Mouse (Mus musculus): ENCODE measurements around the gene Il15ra. TPM values are rescaled to one million over a fixed set of nuclear protein-coding genes. Genes with fewer than 3 reads are reported as not detected.

Gene Il15ra
- polyA plus RNA-seq, 1 experiment from 2014 or later: 0.60 TPM

DNA sequence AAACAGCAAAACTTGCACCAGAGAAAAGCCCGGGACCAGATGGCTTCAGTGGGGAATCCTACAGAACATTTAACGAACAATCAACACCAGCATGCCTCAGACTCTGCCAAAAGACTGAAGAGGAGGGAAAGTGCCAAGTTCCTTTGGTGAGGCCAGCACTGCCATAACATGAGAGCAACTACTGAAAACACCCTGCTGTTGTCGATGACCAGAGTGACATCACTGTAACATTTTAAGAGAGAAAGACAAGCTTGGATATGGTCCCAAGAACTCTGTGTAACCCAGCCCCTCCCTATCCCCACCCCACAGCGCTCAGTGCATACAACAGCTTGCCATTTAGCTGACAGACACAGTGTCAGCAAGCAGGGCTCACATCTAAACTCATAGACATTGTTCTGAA, 60.6 kb downstream of the Il15ra start:
- H3K36me3 ChIP-seq: peaks cover 74% of the 10 kb centered on the region

DNA sequence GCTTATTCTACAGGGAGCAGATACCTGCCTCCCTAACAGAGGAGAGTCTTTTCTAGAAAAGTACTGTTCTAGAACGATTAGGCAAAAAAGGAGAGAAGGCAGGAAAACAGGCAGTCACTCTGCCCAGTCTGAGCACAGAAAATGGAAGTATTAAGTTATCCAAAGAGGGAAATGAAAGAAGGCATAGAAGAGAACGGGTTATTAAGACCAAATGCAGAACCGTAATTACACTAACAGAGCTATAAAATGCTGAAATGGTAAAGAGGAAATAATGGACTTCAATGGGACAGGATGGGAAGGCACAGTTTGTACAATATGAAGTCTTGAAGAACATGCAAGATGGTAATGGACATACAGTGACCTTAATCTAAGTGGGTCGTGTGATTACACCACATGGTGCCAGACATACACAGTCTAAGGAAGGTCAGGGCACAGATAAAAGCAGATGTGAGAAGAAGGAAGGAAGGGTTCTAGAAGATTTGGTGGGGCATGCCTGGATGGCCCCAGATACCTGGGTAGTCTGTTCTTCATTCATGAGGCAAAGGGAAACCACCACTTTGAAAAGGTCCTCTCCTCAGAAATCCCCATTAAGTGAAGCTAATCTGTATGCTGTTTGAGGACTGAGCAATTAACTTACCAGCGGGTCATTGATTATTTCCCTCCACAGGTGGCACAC, 61.5 kb downstream of the Il15ra start:
- no peak for ATAC-seq (ENCODE audit: insufficient number of reproducible peaks, insufficient read depth, low FRiP score, low TSS enrichment)
- H3K9me3 ChIP-seq: no peaks in the 10 kb centered on the region
- WGBS: 74% methylated on average over 5 of the region's 5 CpGs

More for the DNA sequence above, 60.6 kb downstream of the Il15ra start:
- 95% methylated on average over 4 of the region's 4 CpGs for WGBS
- no peak for ATAC-seq (ENCODE audit: insufficient number of reproducible peaks, insufficient read depth, low FRiP score, low TSS enrichment)
- Histone ChIP-seq H3K4me1 (no peaks in the 10 kb centered on the region), H3K4me2 (replicated peaks) (no peak overlapping the region), H3K9ac (no peak overlapping the region), H3K27me3 (no peaks in the 10 kb centered on the region), H3K27ac (no peak overlapping the region), H3K9me3 (no peaks in the 10 kb centered on the region), H3K4me3 (no peak overlapping the region)

DNA sequence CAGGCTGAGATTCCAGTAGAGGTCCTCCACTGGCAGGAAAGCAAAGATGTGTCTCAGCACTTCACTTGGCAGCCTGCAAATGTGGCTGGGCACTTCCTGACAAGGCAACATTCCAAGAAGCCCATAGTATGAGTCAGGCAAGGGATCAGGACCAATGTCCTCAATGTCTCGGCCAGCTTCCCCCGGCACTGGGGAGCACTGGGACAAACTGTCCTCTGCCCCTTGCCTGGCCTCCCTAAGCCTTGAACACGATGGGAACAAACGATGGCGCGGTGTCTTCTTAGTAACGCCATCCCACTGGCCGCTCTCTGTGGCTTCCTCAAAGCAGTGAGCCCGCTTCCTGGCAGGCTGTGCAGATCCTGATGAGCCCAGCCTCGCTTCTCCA, 62.1 kb downstream of the Il15ra start:
- Histone ChIP-seq H3K4me3 (no peak overlapping the region), H3K27me3 (no peaks in the 10 kb centered on the region), H3K9ac (no peak overlapping the region), H3K4me1 (no peaks in the 10 kb centered on the region), H3K27ac (no peak overlapping the region), H3K9me3 (no peaks in the 10 kb centered on the region), H3K36me3 (peaks cover 59% of the 10 kb centered on the region), H3K4me2 (replicated peaks) (no peak overlapping the region)
- no peak for ATAC-seq (ENCODE audit: insufficient number of reproducible peaks, insufficient read depth, low FRiP score, low TSS enrichment)
- WGBS: 91% methylated on average over 10 of the region's 10 CpGs

More for the DNA sequence above, 61.5 kb downstream of the Il15ra start:
- Histone ChIP-seq H3K27ac (no peak overlapping the region), H3K4me2 (replicated peaks) (no peak overlapping the region), H3K36me3 (peaks cover 64% of the 10 kb centered on the region), H3K27me3 (no peaks in the 10 kb centered on the region), H3K4me1 (no peaks in the 10 kb centered on the region), H3K9ac (no peak overlapping the region), H3K4me3 (no peak overlapping the region)

DNA sequence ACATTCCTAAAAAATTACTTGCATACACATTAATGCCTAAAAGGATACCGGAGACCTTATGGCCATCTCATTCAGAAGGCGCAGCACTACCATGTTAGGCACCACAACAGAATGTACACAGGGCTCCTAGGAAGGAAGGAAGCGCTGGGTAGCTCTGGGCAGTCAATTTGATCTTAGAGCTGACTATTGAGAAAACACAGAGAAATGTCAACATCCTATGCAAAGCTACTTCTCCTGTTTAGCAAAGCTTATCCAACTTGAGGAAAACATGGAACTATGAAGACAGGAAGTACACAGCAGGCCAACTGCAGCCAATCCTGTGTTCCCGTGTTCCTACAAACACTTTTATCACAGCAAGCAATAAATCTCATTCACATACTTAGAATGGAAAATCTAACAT, 66.6 kb downstream of the Il15ra start:
- Histone ChIP-seq H3K4me1 (peaks cover 9% of the 10 kb centered on the region), H3K9ac (no peak overlapping the region), H3K9me3 (no peaks in the 10 kb centered on the region), H3K27ac (no peak overlapping the region), H3K36me3 (peaks cover 19% of the 10 kb centered on the region), H3K4me2 (replicated peaks) (no peak overlapping the region), H3K27me3 (no peaks in the 10 kb centered on the region), H3K4me3 (no peak overlapping the region)
- 88% methylated on average over 4 of the region's 4 CpGs for WGBS
- no peak for ATAC-seq (ENCODE audit: insufficient number of reproducible peaks, insufficient read depth, low FRiP score, low TSS enrichment)

DNA sequence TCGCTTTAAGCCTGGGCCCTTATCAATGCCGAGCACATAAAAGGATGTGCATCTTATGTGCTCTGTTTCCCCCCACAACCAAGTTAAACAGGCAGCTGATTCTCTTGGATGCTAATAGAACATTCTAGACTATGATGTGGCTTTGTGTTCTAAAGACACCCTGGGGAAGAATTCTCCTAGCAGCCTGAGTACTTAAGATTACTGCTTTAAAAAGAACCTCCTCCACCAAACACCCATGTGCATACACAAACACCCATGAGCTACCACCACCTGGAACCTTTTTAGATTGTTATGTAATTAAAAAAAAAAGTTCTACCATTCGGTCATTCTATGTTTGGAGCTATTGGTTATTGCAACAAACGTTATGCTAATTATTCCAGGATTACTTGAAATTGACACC, 67.3 kb downstream of the Il15ra start:
- peaks cover 9% of the 10 kb centered on the region for H3K4me1 ChIP-seq
- no peak overlapping the region for H3K4me3 ChIP-seq
- H3K27ac ChIP-seq: no peak overlapping the region
- no peaks in the 10 kb centered on the region for H3K9me3 ChIP-seq
- H3K36me3 ChIP-seq: peaks cover 12% of the 10 kb centered on the region
- no peak overlapping the region for H3K4me2 ChIP-seq (replicated peaks)
- H3K9ac ChIP-seq: no peak overlapping the region
- ATAC-seq (ENCODE audit: insufficient number of reproducible peaks, insufficient read depth, low FRiP score, low TSS enrichment): no peak
- H3K27me3 ChIP-seq: no peaks in the 10 kb centered on the region
- 75% methylated on average over 4 of the region's 4 CpGs for WGBS

DNA sequence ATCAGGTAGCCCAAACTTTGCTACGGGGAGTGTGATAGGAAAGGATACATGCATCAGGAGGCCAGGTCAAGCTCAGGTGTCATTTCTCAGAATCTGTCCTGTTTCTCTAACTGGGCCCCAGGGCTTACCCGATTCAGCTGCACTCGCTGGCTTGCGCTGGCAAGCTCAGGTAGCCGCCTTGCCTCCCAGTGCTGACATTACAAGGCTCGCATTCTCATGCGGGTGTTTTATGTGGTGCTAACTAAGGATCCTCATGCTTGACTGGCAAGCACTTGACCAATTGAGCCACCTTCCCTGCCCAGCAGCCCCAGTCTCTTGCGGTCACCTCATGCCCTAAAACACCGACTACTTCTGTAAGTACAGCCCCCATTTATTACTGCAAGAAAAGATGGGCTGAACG, 69.3 kb downstream of the Il15ra start:
- no peak overlapping the region for H3K4me2 ChIP-seq (replicated peaks)
- 89% methylated on average over 10 of the region's 10 CpGs for WGBS
- no peak overlapping the region for H3K27ac ChIP-seq

DNA sequence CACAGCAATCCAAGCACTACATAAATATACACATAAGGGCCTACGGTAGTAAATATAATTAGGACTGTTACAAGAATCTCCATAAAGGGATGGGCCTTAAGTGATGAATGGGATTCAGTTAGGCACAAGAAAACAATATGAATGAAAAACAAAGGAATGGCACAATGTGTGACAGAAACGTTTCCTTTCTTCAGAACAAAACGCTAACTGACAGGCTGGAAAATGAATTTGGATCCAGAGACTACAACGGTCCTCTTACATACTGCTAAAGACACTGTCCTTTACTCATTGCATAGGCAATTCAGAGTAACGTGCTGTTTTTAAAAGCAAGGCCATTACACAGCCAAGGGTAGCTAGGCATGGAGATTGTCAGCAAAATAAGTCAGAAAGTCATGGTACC, 70.0 kb downstream of the Il15ra start:
- H3K36me3 ChIP-seq: no peaks in the 10 kb centered on the region
- H3K27me3 ChIP-seq: no peaks in the 10 kb centered on the region
- peaks cover 21% of the 10 kb centered on the region for H3K4me1 ChIP-seq
- H3K4me3 ChIP-seq: no peak overlapping the region
- ATAC-seq (ENCODE audit: insufficient number of reproducible peaks, insufficient read depth, low FRiP score, low TSS enrichment): no peak
- H3K9me3 ChIP-seq: no peaks in the 10 kb centered on the region
- no peak overlapping the region for H3K4me2 ChIP-seq (replicated peaks)
- no peak overlapping the region for H3K9ac ChIP-seq
- 83% methylated on average over 5 of the region's 5 CpGs for WGBS
- no peak overlapping the region for H3K27ac ChIP-seq

More for the DNA sequence above, 69.3 kb downstream of the Il15ra start:
- H3K9ac ChIP-seq: no peak overlapping the region
- peaks cover 4% of the 10 kb centered on the region; the same call in 1 of the 2 replicates for H3K36me3 ChIP-seq
- no peaks in the 10 kb centered on the region for H3K27me3 ChIP-seq
- no peak overlapping the region for H3K4me3 ChIP-seq
- H3K4me1 ChIP-seq: peaks cover 15% of the 10 kb centered on the region
- no peak for ATAC-seq (ENCODE audit: insufficient number of reproducible peaks, insufficient read depth, low FRiP score, low TSS enrichment)
- no peaks in the 10 kb centered on the region for H3K9me3 ChIP-seq

DNA sequence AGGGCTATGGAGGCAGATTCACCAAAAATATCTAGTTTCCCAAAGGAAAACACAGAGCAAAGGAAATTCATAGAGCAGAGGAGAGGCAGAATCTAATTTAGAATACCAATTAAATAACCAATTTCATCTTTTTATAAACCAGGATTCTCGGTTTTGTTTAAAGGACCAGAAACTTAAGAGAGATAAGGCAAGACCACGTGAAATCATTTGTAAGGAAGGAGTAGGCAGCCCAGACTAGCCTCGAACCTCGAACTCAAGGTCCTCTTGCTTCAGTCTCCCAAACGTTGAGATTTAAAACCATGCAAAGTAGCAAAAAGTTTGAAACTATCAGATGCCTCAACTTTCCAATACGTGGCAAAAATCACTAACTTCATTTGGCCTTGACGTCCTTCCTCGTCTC, 71.3 kb downstream of the Il15ra start:
- Histone ChIP-seq H3K4me2 (replicated peaks) (peak overlapping the region; percentile 77), H3K27me3 (no peaks in the 10 kb centered on the region), H3K9me3 (no peaks in the 10 kb centered on the region), H3K4me1 (peaks cover 21% of the 10 kb centered on the region), H3K36me3 (peaks cover 8% of the 10 kb centered on the region), H3K4me3 (peak overlapping the region; percentile 73), H3K27ac (no peak overlapping the region), H3K9ac (peak overlapping the region; percentile 83)
- ATAC-seq (ENCODE audit: insufficient number of reproducible peaks, insufficient read depth, low FRiP score, low TSS enrichment): no peak
- WGBS: 55% methylated on average over 8 of the region's 8 CpGs

DNA sequence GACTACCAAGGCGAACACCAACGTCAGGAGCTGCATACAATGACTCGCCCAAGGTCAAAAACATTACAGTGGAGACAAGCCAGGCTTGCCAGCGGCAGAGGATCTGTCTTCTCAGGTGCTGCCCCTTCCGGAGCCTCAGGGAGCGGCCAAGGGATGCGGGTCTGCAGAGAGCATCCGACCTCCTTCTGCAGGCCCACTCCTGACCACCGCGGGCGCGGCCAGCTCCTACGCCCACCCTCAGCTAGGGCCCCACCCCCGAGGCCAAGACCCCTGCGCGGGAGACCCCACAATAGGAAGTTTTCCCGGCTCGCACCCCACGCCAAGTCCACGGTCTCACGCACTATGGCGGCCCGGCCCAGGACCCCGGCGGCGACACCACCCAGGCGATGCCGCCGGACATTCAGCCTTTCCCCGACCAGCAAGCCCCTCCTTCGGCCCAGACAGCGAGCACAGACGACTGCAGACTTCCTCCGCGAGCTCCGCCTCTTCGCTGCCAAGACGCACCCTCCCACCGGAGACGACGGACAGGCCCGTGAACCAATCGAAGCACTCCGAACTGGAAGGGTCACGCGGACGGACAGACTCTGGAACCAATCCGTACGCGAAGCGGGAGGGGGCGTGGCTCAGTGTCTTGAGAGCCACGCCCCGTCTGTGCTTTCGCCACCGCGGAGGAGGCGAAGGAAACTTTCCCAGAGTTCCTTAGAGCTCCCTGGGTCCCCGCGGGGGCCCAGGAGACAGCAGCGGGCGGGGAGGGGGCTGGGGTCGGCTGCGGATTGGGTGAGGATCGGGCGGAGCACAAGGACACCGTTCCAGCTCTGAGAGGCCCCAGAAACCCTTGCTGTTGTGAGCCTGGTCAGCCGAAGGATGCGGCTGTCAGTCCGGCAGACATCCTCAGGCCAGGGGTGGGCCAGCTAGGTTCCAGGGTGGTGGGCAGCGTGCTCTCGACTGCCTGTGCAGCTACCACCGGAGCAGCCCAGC, 72.3 kb downstream of the Il15ra start, which contains the start of the genes Fbh1 and Ankrd16:
Fbh1 (minus strand) TSS at position 492 of the 978 bp plus-strand sequence.
Ankrd16 (plus strand) TSS at position 786 of the 978 bp plus-strand sequence.
- Histone ChIP-seq H3K4me1 (peaks cover 21% of the 10 kb centered on the region), H3K4me2 (replicated peaks) (peak within 1 kb of the TSS; percentile 77), H3K4me3 (peak within 1 kb of the TSS; percentile 73), H3K9me3 (no peaks in the 10 kb centered on the region), H3K36me3 (peaks cover 17% of the 10 kb centered on the region), H3K9ac (peak within 1 kb of the TSS; percentile 83), H3K27ac (peak within 1 kb of the TSS; percentile 96), H3K27me3 (no peaks in the 10 kb centered on the region)
- peak; percentile 97 for ATAC-seq (ENCODE audit: insufficient number of reproducible peaks, insufficient read depth, low FRiP score, low TSS enrichment)
- under 1% methylated on average over 73 of the region's 73 CpGs for WGBS

DNA sequence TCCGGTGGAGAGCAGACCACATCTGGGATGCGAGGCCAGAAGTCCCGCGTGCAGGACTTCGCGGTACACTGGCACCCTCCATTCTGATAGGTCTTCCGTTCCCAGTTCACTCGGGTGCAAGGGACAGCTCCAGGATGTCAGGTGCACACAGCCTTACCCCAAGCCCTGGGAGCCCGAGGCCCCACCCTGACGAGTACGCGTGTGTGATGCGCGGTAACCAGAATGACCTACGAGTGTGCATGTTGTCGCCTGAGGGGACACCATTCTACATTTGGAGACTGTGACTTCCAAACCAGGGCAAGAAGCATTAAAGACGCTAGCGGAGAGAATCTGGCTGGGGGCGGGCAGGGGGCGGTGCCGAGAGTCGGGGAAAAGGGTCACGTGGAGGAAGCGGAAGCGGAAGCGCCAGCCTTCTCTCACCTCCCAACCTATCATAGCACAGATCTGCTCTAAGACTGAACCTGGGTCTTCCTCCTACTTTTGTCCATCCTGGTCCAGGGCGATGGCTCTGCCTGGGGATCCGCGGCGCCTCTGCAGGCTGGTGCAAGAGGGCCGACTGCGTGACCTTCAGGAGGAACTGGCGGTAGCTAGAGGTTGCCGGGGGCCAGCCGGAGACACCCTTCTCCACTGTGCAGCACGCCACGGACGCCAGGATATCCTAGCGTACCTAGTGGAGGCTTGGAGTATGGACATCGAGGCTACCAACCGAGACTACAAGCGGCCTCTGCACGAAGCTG, 73.2 kb downstream of the Il15ra start:
- WGBS: under 1% methylated on average over 43 of the region's 43 CpGs
- Histone ChIP-seq H3K4me1 (peaks cover 21% of the 10 kb centered on the region), H3K4me2 (replicated peaks) (peak overlapping the region; percentile 74), H3K27ac (peak overlapping the region; percentile 96), H3K9ac (peak overlapping the region; percentile 83), H3K36me3 (peaks cover 26% of the 10 kb centered on the region), H3K9me3 (no peaks in the 10 kb centered on the region), H3K4me3 (peak overlapping the region; percentile 73), H3K27me3 (no peaks in the 10 kb centered on the region)
- peak; percentile 88 for ATAC-seq (ENCODE audit: insufficient number of reproducible peaks, insufficient read depth, low FRiP score, low TSS enrichment)
